Mouse (Mus musculus) embryonic stem cell, embryonic (primary cell): ENCODE data around the gene Fxyd3.

Experiments
- CTCF ChIA-PET, 4 experiments: fragments of 300-600 bp in 2 of 4; fragments of 350-600 bp in 2 of 4; sonication (Branson Sonifier 250); formaldehyde crosslinking; loops; one replicate each; lab custom pipeline; 2022; ENCODE audit warnings: inconsistent platforms in 2 of 4; lab: Charles Lee
- POLR2A ChIA-PET, 4 experiments: fragments of 300-600 bp in 2 of 4; fragments of 350-600 bp in 2 of 4; sonication (Branson Sonifier 250); formaldehyde crosslinking; loops; one replicate each; lab custom pipeline; 2022; ENCODE audit warnings: antibody characterized with exemption in 4 of 4, inconsistent platforms in 1 of 4; lab: Charles Lee

Gene Fxyd3

DNA sequence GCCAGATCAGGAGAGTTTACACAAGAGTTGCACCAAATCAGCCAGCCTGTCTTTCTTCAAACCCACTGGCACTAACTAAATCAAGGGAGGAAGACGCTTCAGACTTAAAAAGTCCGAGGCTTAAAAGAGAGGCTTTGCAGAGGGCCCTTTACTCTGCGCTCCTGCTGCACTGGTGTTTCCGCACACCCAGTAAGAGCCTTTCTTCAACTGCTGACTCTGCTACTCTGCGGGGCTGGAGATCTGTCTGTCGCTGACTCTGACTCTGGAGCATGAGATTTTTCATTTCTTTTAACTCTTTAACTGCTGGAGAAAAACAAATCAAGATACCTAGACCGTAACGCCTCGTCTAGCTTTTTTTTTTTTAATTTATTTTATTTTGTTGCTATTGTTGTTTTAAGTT lies 7.6 kb upstream of the Fxyd3 start:
- ChIA-PET POLR2A (interaction anchor here in 2 of 4 experiments (0.8 to 1.7 kb wide), 5 partner anchors 11 to 129 kb away, joined by 3 to 6 read pairs (median 5); no protein-coding TSS in a partner anchor), CTCF (interaction anchor here in 2 of 4 experiments (0.6 to 3.7 kb wide), 4 partner anchors 11 to 211 kb away, joined by 3 to 30 read pairs (median 4); no protein-coding TSS in a partner anchor)

DNA sequence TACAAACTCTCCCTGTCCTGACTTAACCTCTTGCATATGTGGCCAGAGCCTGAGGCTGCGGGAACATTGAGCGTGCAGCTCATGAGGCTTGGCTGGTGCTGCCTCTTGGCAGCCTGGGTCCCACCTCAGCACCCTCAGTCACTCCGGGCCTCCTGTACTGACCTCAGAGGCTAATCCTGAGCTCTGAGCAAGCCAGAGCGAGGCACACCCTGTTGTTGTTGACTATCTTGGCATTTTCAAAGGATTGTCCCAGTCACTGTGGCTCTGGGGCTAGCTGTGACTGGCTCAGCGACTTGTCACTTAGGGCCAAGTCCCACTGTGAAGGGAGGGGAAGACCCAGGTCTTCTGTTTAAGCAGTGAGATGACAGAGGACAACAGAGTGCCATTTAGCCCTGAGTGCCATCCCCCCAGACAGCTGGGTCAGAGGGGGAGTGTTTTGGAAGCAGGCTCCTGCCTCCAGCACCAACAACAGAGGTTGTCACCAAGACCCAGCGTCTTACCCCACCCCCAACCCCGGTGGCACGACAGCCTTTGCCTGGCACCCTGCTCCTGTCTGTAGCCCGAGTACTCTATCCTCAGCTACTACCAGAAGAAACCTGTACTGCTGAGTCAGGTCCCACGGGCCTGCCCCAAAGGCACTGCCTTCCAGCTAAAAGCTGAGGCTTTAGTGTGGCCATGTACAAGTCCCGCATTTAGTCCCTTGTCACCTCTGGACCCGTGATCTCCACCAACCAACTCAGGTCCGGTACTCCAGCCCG lies 6.5 kb upstream of the Fxyd3 start:
- POLR2A ChIA-PET, result interaction anchor here in 2 of 4 experiments (0.6 to 1.6 kb wide), 7 partner anchors 9 to 449 kb away, joined by 3 to 6 read pairs (median 3); no protein-coding TSS in a partner anchor
- CTCF ChIA-PET, result interaction anchor here in 3 of 4 experiments (0.6 to 3.7 kb wide), 11 partner anchors 12 to 228 kb away, joined by 3 to 30 read pairs (median 3); partner anchors contain the start of gene Lgi4 (in 1 of the 3)

DNA sequence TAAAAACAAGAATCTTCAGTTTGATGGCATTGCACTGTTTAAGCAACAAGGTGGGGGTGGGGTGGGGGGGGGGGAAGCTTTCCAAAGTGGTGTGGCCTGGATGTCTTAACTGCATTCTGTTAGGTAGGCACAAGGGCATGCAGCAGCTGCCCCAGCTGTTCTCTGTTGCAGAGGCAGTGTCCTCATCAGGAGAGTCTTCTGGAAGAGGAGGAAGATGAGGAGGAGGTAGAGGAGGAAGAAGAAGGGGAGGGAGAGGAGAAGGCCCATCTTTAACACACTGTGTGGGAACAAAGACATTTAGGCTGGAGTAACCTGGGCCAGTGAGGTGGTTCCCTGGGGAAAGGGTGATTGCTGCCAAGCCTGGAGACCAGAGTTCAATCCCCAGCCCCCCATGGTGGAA lies 5.6 kb upstream of the Fxyd3 start:
- ChIA-PET POLR2A (interaction anchor here in 2 of 4 experiments (0.5 to 1.6 kb wide), 3 partner anchors 15 to 16 kb away, joined by 3 to 6 read pairs (median 3); no protein-coding TSS in a partner anchor), CTCF (interaction anchor here in 1 of 4 experiments (0.8 to 3.7 kb wide), 2 partner anchors 16 to 29 kb away, joined by 4 to 30 read pairs; no protein-coding TSS in a partner anchor)

DNA sequence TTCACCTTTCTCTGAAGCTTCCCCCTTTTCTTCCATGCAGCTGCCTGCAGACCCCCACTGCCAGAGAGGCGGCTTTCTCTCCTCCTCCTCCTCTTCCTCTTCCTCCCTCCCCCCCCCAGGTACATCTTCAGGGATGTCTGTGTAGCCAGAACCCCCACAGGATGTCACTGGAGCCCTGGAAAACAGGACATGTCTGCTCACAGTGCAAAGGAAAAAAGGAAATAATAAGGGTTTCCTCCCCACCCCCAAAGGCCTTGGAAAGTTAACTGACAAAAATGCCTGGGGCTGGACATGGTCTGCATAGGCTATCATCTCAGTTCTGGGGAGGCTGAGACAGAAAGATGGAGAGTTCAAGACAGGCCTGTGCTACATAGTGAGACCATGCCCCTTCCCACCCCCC lies 4.6 kb upstream of the Fxyd3 start:
- ChIA-PET CTCF (interaction anchor here in 2 of 4 experiments (0.7 to 1.0 kb wide), 2 partner anchors 16 to 17 kb away, joined by 3 read pairs; no protein-coding TSS in a partner anchor), POLR2A (interaction anchor here in 3 of 4 experiments (0.6 to 1.7 kb wide), 3 partner anchors 14 to 428 kb away, joined by 3 read pairs; no protein-coding TSS in a partner anchor)

DNA sequence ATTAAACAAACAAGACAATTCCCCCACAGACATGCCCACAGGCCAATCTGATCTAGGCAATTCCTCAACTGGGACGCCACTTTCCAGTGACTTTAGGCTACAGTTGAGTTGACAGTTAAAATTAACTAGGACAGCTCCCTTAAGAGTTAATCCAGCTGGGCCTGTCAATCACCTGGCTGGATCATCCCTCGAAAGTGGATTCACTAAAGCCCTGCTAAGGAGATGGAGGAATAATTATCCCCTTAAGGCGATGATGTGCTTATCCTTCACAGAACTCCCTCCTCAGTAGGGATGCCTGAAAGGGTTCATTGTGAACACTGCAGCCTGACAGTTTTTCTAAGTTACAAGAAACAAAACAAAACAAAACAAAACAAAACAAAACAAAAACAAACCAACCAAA lies 4.1 kb upstream of the Fxyd3 start:
- POLR2A ChIA-PET, result interaction anchor here in 3 of 4 experiments (0.6 to 1.7 kb wide), 3 partner anchors 14 to 427 kb away, joined by 3 read pairs; no protein-coding TSS in a partner anchor

DNA sequence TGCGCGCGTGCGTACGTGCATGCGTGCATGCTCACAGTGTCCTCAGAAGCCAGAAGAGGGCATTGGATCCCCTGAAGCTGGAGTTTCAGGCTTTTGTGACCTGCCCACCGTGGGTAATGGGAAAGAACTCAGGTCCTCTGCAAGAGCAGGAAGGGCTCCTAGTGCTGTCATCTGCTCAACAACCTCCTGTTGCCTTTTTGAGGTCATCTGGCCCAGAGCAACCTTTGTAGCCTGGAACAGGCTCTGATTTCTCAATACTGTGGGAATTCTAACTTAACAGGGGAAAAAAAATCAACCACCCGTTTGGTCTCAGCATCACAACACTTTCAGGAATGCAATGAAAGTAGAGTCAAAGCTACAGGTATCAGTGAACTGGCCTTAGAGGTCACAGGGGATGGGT lies 3.2 kb upstream of the Fxyd3 start:
- ChIA-PET POLR2A (interaction anchor here in 2 of 4 experiments (0.6 to 1.7 kb wide), 2 partner anchors 13 to 422 kb away, joined by 3 read pairs; no protein-coding TSS in a partner anchor), CTCF (interaction anchor here in 1 of 4 experiments (1.0 kb wide), 1 partner anchor 13 kb away, joined by 3 read pairs; no protein-coding TSS in a partner anchor)

More for the DNA sequence above, 4.1 kb upstream of the Fxyd3 start:
- CTCF ChIA-PET, result interaction anchor here in 3 of 4 experiments (0.7 to 1.0 kb wide), 3 partner anchors 14 to 18 kb away, joined by 3 read pairs; no protein-coding TSS in a partner anchor

DNA sequence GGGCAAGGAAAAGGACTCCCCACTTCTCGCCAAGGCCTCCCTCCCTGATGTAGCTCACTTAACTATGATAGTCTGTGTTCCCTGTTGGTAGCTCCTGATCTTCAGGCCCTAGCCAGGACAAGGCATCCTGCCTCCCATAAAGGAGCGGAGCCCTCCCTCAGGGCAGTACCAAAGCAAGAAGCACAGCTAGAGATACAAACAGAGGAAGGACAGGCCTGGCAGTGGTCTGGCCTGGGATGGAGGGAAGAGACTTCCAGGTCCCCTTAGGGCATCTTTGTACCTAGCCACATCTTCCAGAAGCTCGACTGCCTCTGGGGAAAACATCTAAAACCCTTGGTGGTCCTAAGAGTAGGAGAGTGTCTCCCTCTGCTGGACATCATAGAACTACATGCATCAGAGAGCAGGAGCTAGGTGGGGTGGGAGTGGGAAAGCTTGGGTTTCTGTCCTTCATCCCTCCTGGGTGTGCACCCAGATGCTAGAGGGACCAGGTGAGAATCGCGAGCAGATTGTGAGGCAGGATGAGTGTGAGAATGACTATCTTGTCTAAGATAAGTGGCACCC lies 1.5 kb upstream of the Fxyd3 start:
- CTCF ChIA-PET, result interaction anchor here (0.5 to 2.4 kb wide), 94 partner anchors 8 to 777 kb away, joined by 3 to 38 read pairs (median 4); partner anchors contain the start of genes Lgi4 (in 4 of the 4), Fxyd1 (in 3 of the 4), Fam187b (in 2 of the 4) and Fxyd7 (in 2 of the 4)
- POLR2A ChIA-PET, result interaction anchor here in 3 of 4 experiments (0.6 to 1.2 kb wide), 8 partner anchors 10 to 360 kb away, joined by 3 to 4 read pairs (median 3); partner anchors contain the start of gene Lgi4 (in 1 of the 3)

DNA sequence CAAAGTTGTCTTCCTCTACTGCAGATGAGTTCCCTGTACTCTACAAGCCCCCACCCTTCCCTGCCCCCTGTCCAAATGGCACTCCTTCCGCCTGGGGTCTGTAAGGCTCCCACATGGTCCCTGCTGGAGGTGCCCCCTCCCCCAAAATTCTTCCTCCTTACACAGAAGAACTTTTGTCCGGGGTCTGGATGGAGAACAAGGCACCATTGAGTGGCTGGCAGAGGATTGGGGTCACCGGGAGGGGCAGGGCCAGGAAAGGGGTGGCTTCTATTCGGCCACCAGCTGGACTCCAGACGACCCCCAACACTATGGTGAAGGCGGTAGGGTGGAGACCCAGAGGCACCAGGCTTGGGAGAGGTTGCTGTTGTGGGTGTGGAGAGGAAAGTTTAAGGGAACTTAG lies 966 bp upstream of the Fxyd3 start:
- ChIA-PET CTCF (interaction anchor here (0.6 to 2.4 kb wide), 72 partner anchors 8 to 412 kb away, joined by 3 to 38 read pairs (median 4); partner anchors contain the start of genes Lgi4 (in 4 of the 4), Fxyd1 (in 3 of the 4), Fam187b (in 2 of the 4) and Fxyd7 (in 2 of the 4)), POLR2A (interaction anchor here in 3 of 4 experiments (0.6 to 1.2 kb wide), 6 partner anchors 10 to 164 kb away, joined by 3 to 4 read pairs (median 3); partner anchors contain the start of gene Lgi4 (in 1 of the 3))

DNA sequence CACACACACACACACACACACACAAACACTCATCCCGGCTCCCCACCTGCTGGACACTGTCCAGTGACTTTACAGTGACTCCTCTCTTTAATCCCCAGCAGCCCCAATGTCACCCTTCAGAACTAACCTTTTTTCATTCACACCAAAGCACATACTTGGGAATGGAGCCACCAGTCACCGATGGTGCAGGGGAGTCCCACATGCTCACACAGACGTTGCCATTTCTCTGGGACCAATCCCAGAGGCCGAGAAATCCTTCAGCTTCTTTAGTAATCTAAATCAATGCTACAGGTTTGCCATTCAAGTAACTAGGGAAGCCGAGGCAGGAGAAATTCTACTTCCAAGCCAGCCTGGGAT lies 1.8 kb downstream of the Fxyd3 start:
- ChIA-PET POLR2A (no interaction called here), CTCF (interaction anchor here in 1 of 4 experiments (1.4 kb wide), 1 partner anchor 23 kb away, joined by 7 read pairs; no protein-coding TSS in a partner anchor)

DNA sequence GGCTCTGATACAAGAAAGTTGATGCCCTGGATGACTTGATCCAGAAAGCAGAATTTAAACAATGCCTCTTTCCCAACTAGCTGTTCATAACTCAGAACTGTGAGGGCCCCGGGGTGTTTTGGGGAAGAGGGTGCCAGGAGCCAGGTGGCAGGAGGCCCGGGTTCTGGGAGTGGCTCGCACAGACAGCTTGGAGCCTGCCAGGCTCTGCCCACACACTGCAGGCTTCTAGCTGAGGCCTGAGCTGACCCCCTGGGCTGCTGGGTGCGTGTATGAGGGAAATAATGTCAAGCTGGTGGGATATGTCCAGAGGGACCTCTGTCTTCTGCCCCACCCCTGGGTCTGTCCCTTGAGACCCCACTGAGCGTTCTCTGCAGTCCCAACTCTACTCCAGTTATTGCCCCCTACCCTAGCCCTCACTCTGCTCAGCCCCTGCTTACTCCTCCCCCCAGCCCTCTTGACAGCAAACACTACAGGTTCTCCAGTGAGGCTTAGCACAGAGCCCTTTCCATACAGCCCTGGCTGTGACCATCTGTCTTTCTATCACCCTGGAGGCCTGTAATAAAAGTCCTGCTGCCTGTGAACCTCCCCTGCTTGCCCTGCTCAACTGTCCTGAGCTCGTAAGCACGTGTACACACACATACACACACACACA lies 2.3 kb downstream of the Fxyd3 start:
- POLR2A ChIA-PET, result no interaction called here
- CTCF ChIA-PET, result interaction anchor here in 1 of 4 experiments (1.4 kb wide), 1 partner anchor 24 kb away, joined by 7 read pairs; no protein-coding TSS in a partner anchor

DNA sequence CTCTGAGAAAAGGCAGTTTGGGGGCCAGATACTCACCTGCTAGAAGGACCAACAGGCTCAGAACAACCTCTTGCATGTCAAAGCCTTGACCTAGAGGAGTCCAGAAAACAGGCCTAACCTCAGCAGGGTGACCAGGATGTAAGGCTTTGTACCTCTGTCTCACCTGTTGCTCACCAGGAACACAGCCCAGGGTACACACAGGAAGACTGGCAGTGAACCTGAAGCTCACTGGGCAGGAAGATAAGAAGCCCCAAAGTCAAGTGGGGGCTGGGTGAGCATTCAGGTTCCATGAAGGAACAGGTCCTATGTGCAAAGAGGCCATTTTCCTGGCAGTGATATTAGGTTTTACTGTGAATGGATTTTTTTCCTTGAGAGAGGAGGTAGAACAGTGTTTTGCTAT lies 3.0 kb downstream of the Fxyd3 start:
- POLR2A ChIA-PET, result no interaction called here
- CTCF ChIA-PET, result no interaction called here

DNA sequence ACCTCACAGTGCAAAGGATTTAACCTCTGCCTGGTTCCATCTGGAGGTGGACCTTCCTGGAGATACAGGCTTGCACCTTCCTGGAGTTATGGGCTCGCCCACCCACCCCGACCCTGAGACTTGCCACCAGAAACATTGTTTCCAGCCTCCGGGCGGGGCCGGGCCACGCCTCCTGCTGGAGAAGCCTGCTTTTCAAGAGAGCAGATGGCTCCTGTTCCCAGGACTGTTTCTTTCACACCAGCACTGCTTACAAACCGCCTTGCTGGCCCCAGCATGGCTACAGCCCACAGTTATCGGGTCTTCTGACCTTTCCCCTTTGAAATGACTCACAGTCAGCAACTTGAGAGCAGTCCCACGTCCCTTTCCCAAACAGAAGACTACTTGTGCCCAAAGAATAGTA lies 4.2 kb downstream of the Fxyd3 start:
- POLR2A ChIA-PET, result no interaction called here
- CTCF ChIA-PET, result interaction anchor here in 1 of 4 experiments (3.0 kb wide), 1 partner anchor 13 kb away, joined by 8 read pairs; the partner anchor contains the start of gene Lgi4

DNA sequence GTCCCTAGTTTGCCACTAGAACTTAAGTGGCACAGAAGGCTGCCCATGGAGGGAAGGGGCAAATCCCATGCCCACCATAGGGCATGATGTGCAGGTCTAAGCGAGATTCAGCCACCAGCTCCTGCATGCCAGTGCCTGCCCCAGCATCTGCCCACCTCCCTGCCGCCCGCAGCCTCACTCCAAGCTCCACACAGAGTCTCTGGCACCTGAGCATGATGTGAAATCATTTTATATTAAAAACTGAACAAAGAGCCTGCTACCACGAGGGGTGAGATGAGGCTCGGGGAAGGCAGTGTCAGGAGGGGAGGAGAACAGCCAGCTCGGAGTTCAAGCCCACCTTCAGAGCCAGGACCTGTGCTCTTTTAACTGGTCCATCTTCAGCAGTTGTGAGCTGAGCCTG lies 6.2 kb downstream of the Fxyd3 start:
- CTCF ChIA-PET, result interaction anchor here (1.0 to 4.5 kb wide), 9 partner anchors 8 to 27 kb away, joined by 3 to 30 read pairs (median 5); partner anchors contain the start of gene Lgi4 (in 2 of the 4)
- POLR2A ChIA-PET, result interaction anchor here in 1 of 4 experiments (1.1 to 1.5 kb wide), 2 partner anchors 12 to 28 kb away, joined by 3 to 4 read pairs; no protein-coding TSS in a partner anchor

DNA sequence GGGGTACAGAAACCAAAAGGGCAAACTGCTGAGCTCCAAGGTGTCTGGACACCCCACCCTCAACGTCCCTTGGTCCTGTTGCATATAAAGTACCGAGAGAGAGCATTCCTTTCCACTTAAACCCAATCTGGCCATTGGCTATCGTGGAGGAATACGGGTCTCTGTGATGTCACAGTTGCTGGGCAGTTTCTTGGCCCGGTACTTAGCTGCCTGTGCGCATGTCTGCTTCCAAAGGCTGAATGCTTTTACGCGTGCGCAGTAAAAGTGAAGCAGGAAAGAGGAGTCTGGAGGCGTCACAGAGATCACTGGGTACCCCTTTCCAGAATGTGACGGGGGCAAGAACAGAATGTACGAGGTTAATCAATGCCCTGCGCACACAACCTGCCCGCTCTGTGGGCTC lies 7.0 kb downstream of the Fxyd3 start:
- CTCF ChIA-PET, result interaction anchor here (1.0 to 4.5 kb wide), 9 partner anchors 8 to 28 kb away, joined by 3 to 30 read pairs (median 5); partner anchors contain the start of gene Lgi4 (in 2 of the 4)
- POLR2A ChIA-PET, result interaction anchor here in 1 of 4 experiments (0.6 to 1.1 kb wide), 2 partner anchors 12 to 14 kb away, joined by 3 read pairs; no protein-coding TSS in a partner anchor

DNA sequence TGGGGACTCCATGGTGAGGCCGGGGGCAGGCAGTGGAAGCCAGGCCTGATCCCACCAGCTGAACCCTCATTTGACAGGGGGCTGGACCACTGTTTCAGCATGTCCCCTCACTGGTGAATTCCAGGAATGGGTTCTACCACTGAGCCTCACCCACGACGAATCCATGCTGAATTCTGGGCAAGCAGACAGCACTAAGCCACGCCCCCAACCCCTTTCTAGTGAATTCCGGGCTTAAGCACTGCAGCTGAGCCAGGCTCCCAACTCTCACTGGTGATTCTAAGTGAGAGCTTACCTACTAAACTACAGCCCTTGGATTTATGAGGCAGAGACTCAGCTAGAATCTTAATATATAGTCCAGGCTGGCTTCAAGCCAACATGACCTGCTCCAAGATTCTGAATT lies 8.7 kb downstream of the Fxyd3 start:
- POLR2A ChIA-PET, result interaction anchor here in 2 of 4 experiments (0.7 to 2.2 kb wide), 11 partner anchors 10 to 85 kb away, joined by 3 to 6 read pairs (median 3); no protein-coding TSS in a partner anchor

DNA sequence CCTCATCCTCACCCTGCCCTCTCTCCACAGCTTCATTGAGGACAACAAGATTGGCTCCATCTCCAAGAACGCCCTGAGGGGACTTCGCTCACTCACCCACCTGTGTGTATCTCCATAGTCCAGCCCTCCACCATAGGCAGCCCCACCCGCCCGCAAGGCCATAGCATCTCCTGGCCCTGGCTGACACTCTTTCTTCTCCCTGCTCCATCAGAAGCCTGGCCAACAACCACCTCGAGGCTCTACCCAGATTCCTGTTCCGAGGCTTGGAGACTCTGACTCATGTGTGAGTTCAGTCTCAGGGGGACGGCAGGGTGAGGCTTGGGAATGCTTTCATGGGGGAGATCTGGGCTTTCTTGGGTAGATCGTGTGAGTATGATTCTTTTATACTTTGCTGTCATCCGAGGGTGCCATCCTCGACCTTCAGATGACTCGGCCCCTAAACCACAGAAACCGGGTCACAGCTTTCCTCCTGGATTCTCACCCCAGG lies 13.4 kb downstream of the Fxyd3 start:
- CTCF ChIA-PET, result interaction anchor here in 1 of 4 experiments (1.1 to 1.2 kb wide), 2 partner anchors 11 to 15 kb away, joined by 3 read pairs; no protein-coding TSS in a partner anchor
- POLR2A ChIA-PET, result interaction anchor here in 1 of 4 experiments (0.7 kb wide), 1 partner anchor 364 kb away, joined by 3 read pairs; no protein-coding TSS in a partner anchor

More for the DNA sequence above, 8.7 kb downstream of the Fxyd3 start:
- CTCF ChIA-PET, result interaction anchor here in 3 of 4 experiments (0.7 to 4.5 kb wide), 17 partner anchors 9 to 434 kb away, joined by 3 to 30 read pairs (median 6); partner anchors contain the start of genes Lgi4 (in 2 of the 3), Fxyd1 (in 1 of the 3) and Gramd1a (in 1 of the 3)

DNA sequence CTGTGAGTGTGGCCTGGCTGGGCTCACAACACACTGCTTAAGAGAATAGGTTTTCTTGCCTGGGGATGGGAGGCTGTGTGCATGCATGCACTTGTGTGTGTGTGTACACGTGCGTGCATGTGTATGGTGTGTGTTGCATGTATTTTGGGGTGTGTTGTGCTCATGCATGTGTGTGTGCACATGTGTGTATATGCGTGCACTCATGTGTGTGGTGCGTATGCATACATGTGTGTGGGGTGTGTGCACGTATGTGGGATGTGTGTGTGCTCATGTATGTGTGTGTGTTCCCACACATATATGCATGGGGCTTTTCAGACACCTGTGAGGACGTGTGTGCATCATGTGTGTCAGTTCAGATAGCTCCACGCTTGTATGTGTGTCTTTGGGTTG lies 15.9 kb downstream of the Fxyd3 start:
- POLR2A ChIA-PET, result no interaction called here
- CTCF ChIA-PET, result interaction anchor here in 2 of 4 experiments (0.9 to 5.3 kb wide), 6 partner anchors 9 to 37 kb away, joined by 3 to 38 read pairs (median 4); partner anchors contain the start of genes Fxyd3 (in 1 of the 2) and Fxyd7 (in 1 of the 2)
